Mouse (Mus musculus): Measurements from ENCODE around the gene Hmg20b.
A peak's percentile ranks its signal among the peaks of the same experiment; 100 is the strongest.

Gene Hmg20b

GRCm38 (mm10) chr10:81304597-81305238, 45.6 kb downstream of the Hmg20b start:
- peak; percentile 83 for DNase-seq (ENCODE audit: low read depth)

- peak; percentile 71 for DNase-seq (ENCODE audit: low read depth)
Observed at GRCm38 (mm10) chr10:81303761-81304160, 46.5 kb downstream of the Hmg20b start.

GRCm38 (mm10) chr10:81303258-81303657, 47.0 kb downstream of the Hmg20b start:
- DNase-seq (ENCODE audit: low read depth), result no peak

GRCm38 (mm10) chr10:81302781-81303218, 47.5 kb downstream of the Hmg20b start:
- no peak for DNase-seq (ENCODE audit: low read depth)

- no peak for DNase-seq (ENCODE audit: low read depth)
Observed at GRCm38 (mm10) chr10:81302288-81302687, 48.0 kb downstream of the Hmg20b start.

- no peak for DNase-seq (ENCODE audit: low read depth)
Observed at GRCm38 (mm10) chr10:81301321-81301720, 49.0 kb downstream of the Hmg20b start.

- DNase-seq (ENCODE audit: low read depth), result no peak
Observed at GRCm38 (mm10) chr10:81300352-81300907, 49.9 kb downstream of the Hmg20b start.

- DNase-seq (ENCODE audit: low read depth), result no peak
Observed at GRCm38 (mm10) chr10:81299585-81300351, 50.5 kb downstream of the Hmg20b start.

- peak; percentile 60 for DNase-seq (ENCODE audit: low read depth)
Observed at GRCm38 (mm10) chr10:81298369-81299100, 51.7 kb downstream of the Hmg20b start.

GRCm38 (mm10) chr10:81297845-81298244, 52.4 kb downstream of the Hmg20b start:
- DNase-seq (ENCODE audit: low read depth), result peak; percentile 73

GRCm38 (mm10) chr10:81297246-81297645, 53.0 kb downstream of the Hmg20b start:
- DNase-seq (ENCODE audit: low read depth), result no peak

Data from naive thymus-derived CD4-positive, alpha-beta T cell, adult 2 months (primary cell).